In the genomic region with DNA sequence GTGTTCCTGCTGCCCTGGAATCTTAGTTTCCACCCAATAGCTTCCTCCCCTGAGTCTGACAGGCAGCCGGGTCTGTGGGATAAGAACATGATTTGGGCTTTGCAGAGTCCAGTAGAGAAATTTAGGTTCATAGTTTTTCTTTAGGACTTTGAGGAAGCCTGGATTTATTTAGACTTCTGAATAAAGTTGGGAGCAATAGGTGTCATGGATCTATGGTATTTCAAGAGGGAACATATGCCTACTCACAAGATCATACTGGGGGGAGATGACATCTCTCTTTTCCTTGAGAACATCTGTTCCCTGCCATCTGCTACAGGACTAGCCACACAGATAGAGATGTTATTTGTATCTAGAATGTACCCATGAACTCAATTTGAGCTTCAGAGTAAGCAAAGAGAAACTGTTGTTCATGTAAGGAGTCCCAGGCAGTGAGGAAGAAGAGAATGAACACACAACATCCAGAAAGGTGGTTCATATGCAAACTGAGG, we compare ENCODE assay signal across 22 mouse cellular contexts.
"Had no signal": no experiment of that assay in that cellular context is flagged by ENCODE, and none has a peak within 500 bp of the region (broad histone marks: within the 10 kb centered on the region; RNA-seq: fewer than 3 reads in every experiment).

No protein-coding gene starts in this region.

- H3K36me3 ChIP-seq: limb, embryonic 12.5 days; limb, embryonic 15.5 days; midbrain, embryonic 12.5 days; midbrain, embryonic 15.5 days; neural tube, embryonic 13.5 days had no signal

- DNase-seq: kidney, adult 18-20 months; kidney, adult 9 months; kidney, postnatal 14 days; kidney, postnatal 4 days; left cerebral cortex, postnatal 4 days; liver, postnatal 0 days; lung, embryonic 14.5 days; retina, postnatal 1 day; thymus, adult 2 months; thymus, postnatal 14 days; thymus, postnatal 4 days had no signal

- H3K27ac ChIP-seq: limb, embryonic 12.5 days; limb, embryonic 15.5 days; liver, embryonic 14.5 days; macrophage; midbrain, embryonic 12.5 days; midbrain, embryonic 15.5 days; neural tube, embryonic 13.5 days had no signal

- H3K4me3 ChIP-seq: limb, embryonic 12.5 days; limb, embryonic 15.5 days; midbrain, embryonic 12.5 days; midbrain, embryonic 15.5 days; myocyte; neural tube, embryonic 13.5 days had no signal

- H3K27me3 ChIP-seq: limb, embryonic 12.5 days; limb, embryonic 15.5 days; midbrain, embryonic 12.5 days; midbrain, embryonic 15.5 days; neural tube, embryonic 13.5 days had no signal

- H3K9ac ChIP-seq: limb, embryonic 12.5 days; limb, embryonic 15.5 days; liver, embryonic 14.5 days; liver, postnatal 0 days; lung, embryonic 14.5 days; midbrain, embryonic 12.5 days; midbrain, embryonic 15.5 days; neural tube, embryonic 13.5 days had no signal

- H3K4me2 ChIP-seq: limb, embryonic 12.5 days; limb, embryonic 15.5 days; liver, embryonic 11.5 days; lung, embryonic 14.5 days; midbrain, embryonic 12.5 days; midbrain, embryonic 15.5 days; neural tube, embryonic 13.5 days had no signal

- H3K4me1 ChIP-seq: limb, embryonic 12.5 days; limb, embryonic 15.5 days had no signal

- ATAC-seq: intestine, embryonic 16.5 days; liver, postnatal 0 days; lung, postnatal 0 days; midbrain, embryonic 15.5 days had no signal

- H3K9me3 ChIP-seq: limb, embryonic 12.5 days; limb, embryonic 15.5 days; midbrain, embryonic 12.5 days; midbrain, embryonic 15.5 days; neural tube, embryonic 13.5 days had no signal
